Mouse (Mus musculus) neural tube, embryonic 13.5 days (tissue): Measurements from ENCODE around the gene Gjc2. TPM values are rescaled to one million over a fixed set of nuclear protein-coding genes. Genes with fewer than 3 reads are reported as not detected.

Experiments used
- ATAC-seq: fragments of 200-750 bp; cut with Nextera tagmentation; 2 replicates; pipeline ENCODE4 v1.8.0; 2017; ENCODE audit warnings: low read depth, mild to moderate bottlenecking, moderate TSS enrichment, moderate library complexity
- H3K27ac ChIP-seq: fragments of 300-500 bp; sonication (generic); replicated peaks from 2 replicates; pipeline ENCODE4 v1.5.1; 2015; ENCODE audit warnings: moderate library complexity, mild to moderate bottlenecking, inconsistent platforms
- H3K27me3 ChIP-seq: fragments of 300-500 bp; sonication (generic); 2 replicates; pipeline ENCODE4 v1.6.1; 2015; ENCODE audit warnings: mild to moderate bottlenecking, inconsistent platforms
- H3K36me3 ChIP-seq: fragments of 300-500 bp; sonication (generic); 2 replicates; pipeline ENCODE4 v1.6.1; 2015; ENCODE audit warnings: mild to moderate bottlenecking, inconsistent platforms
- H3K4me1 ChIP-seq: fragments of 300-500 bp; sonication (generic); replicated peaks from 2 replicates; pipeline ENCODE4 v1.6.1; 2015; ENCODE audit warnings: inconsistent platforms
- H3K4me2 ChIP-seq: fragments of 300-500 bp; sonication (generic); 2 replicates; pipeline ENCODE4 v1.6.1; 2015; ENCODE audit warnings: inconsistent platforms, mild to moderate bottlenecking, moderate library complexity
- H3K4me3 ChIP-seq: fragments of 300-500 bp; sonication (generic); 2 replicates; pipeline ENCODE4 v1.5.1; 2015; ENCODE audit warnings: mild to moderate bottlenecking, inconsistent platforms
- H3K9ac ChIP-seq: fragments of 300-500 bp; sonication (generic); 2 replicates; pipeline ENCODE4 v1.6.1; 2015; ENCODE audit warnings: moderate library complexity, mild to moderate bottlenecking, inconsistent platforms
- H3K9me3 ChIP-seq: fragments of 300-500 bp; sonication (generic); 2 replicates; pipeline ENCODE4 v1.6.1; 2016; ENCODE audit warnings: inconsistent platforms
- WGBS: fragments of 180-500 bp; shearing (Covaris S2); methylation state at CpG from one replicate; pipeline ENCODE4 v1.1.7; 2015; 5-methylcytosine and 5-hydroxymethylcytosine counted together
- polyA plus RNA-seq: library from polyadenylated mRNA; unstranded; fragments of >200 nt; fragmentation: Nextera tagmentation; extraction: Ambion mirVana; gene quantifications from 2 replicates; pipeline ENCODE4 v1.2.1, GENCODE M21; 2015

The Gjc2 gene
- polyA plus RNA-seq, 1 experiment from 2014 or later, result 0.17 TPM

DNA sequence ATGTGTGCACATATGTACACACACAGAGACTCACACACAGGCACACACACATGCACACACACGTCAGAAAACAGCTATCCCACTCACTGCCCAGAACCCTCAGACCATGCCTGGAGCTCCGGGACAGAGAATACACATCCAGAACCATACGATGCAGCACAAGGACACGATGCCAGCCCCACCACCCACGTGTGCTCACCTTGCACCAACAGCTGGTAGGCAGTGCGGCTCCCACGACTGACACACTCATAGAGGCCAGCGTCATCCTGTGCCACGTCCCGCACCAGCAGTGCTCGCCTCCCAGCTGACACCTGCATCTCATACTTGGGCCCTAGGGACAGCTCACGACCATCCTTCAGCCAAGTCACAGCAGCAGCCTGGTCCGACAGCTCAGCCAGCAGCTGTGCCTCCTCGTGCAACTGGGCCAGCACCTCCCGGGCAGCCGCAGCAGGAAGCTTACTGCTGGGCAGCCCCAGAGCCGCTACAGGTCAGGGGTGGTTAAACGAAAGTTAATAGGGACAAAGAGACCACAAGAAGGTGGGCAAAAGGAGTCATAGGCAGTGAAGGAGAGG lies 51.6 kb downstream of the Gjc2 start:
- peaks cover 43% of the 10 kb centered on the region for H3K27me3 ChIP-seq
- H3K9ac ChIP-seq, result no peak overlapping the region
- WGBS, result 63% methylated on average over 18 of the region's 18 CpGs

DNA sequence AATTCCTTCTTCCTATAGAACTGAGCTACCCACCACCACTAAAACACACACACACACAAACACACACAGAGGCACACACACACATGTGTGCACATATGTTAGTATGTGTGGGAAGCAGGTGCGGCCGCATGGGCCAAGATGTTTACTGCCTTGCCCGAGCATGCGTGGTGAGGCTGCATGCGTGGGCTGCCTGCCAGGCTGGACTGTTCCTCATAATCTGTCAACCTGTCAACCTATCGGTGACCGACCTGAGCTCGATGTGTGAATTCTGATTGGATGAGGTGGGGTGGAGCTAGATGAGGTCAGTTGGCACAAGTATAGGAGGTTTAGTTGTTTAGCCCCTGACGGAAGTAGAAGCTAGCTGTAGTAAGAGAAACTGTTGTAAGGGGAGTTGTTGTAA lies 52.2 kb downstream of the Gjc2 start:
- Histone ChIP-seq H3K36me3 (no peaks in the 10 kb centered on the region), H3K4me2 (no peak overlapping the region), H3K27me3 (peaks cover 37% of the 10 kb centered on the region), H3K4me3 (no peak overlapping the region), H3K9me3 (no peaks in the 10 kb centered on the region), H3K4me1 (peaks cover 15% of the 10 kb centered on the region; the same call in 1 of the 2 replicates), H3K9ac (no peak overlapping the region), H3K27ac (no peak overlapping the region)
- ATAC-seq, result no peak
- 78% methylated on average over 9 of the region's 9 CpGs for WGBS

More for the DNA sequence above, 51.6 kb downstream of the Gjc2 start:
- no peak overlapping the region for H3K4me3 ChIP-seq
- no peak for ATAC-seq
- no peak overlapping the region for H3K27ac ChIP-seq
- H3K9me3 ChIP-seq, result no peaks in the 10 kb centered on the region
- H3K4me2 ChIP-seq, result no peak overlapping the region
- no peaks in the 10 kb centered on the region for H3K36me3 ChIP-seq
- H3K4me1 ChIP-seq, result peaks cover 19% of the 10 kb centered on the region; the same call in 1 of the 2 replicates

Other genes starting within 250 kb of the Gjc2 start
- gene Rnf187, start 244.3 kb downstream of the Gjc2 start, polyA plus RNA-seq, result 576 and 601 TPM in 2 replicates
- gene Hist3h2ba, start 234.3 kb downstream of the Gjc2 start, polyA plus RNA-seq, result 278 and 296 TPM in 2 replicates
- gene Hist3h2a, start 228.5 kb downstream of the Gjc2 start, polyA plus RNA-seq, result 124 and 126 TPM in 2 replicates
- 0.90 and 1.3 TPM in 2 replicates for gene Trim17, start 228.5 kb downstream of the Gjc2 start, polyA plus RNA-seq
- gene Trim11, start 205.1 kb downstream of the Gjc2 start, polyA plus RNA-seq, result 19.7 and 20.2 TPM in 2 replicates
- gene Obscn, start 46.8 kb downstream of the Gjc2 start, polyA plus RNA-seq, result 0.27 and 0.55 TPM in 2 replicates
- gene Iba57, start 19.5 kb downstream of the Gjc2 start, polyA plus RNA-seq, result 6.0 and 6.3 TPM in 2 replicates
- gene Guk1, start 9.0 kb upstream of the Gjc2 start, polyA plus RNA-seq, result 179 and 191 TPM in 2 replicates
- 89.9 and 95.6 TPM in 2 replicates for gene Mrpl55, start 19.3 kb upstream of the Gjc2 start, polyA plus RNA-seq
- gene 2310033P09Rik, start 25.1 kb upstream of the Gjc2 start, polyA plus RNA-seq, result 26.3 and 28.8 TPM in 2 replicates
- gene Arf1, start 45.1 kb upstream of the Gjc2 start, polyA plus RNA-seq, result 642 and 663 TPM in 2 replicates
- gene Wnt3a, start 107.5 kb upstream of the Gjc2 start, polyA plus RNA-seq, result 1.2 and 1.7 TPM in 2 replicates
- gene Wnt9a, start 123.7 kb upstream of the Gjc2 start, polyA plus RNA-seq, result 3.6 and 3.8 TPM in 2 replicates
- gene Prss38, start 192.4 kb upstream of the Gjc2 start, polyA plus RNA-seq, result not detected in 2 replicates